Mouse (Mus musculus) kidney, adult 11 months (tissue): ENCODE measurements at regions not wholly inside any gene's neighbourhood (a gene's known extent, or its start where the extent isn't known, plus 50 kb on each side); places are given as distances from the start of the nearest gene placed in this dataset.

Experiments
- DNase-seq: peaks from one replicate; pipeline ENCODE4 v3.0.0; 2022

GRCm38 (mm10) chr7:53854077-53854476, 981.2 kb upstream of the Luzp2 start:
- DNase-seq: no peak

DNA sequence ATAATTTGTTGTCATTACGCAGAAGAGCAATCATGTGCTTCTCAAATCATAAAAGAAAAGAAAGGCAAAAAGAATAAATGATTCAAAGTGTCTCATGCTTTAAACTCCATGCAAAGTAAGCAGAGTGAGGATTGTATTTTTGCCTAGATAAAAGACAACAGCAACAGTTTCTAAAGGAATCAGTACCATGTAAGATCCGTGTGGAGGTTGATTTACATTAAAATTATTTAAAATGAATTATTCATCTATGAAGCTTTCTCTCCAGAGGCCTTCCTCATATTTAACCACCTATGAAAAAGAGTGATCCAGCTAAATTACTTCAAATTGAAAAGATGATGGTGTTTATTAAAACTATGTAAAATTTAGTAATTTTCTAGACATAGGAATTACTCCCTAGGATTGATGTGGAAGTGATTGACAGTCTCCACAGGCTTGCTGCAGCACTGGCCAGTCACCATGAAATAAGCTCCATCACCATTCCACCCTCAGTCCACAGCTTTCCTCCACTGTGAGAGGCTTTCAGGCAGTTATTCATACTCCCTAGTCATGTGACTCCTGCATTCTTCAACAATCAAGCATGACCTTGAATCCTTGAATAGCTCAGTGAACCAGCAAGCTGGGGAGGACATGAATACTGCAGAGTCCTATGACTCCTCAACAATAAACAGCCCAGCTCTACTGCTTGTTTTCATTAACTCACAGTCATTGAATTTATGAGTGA, 962.7 kb upstream of the Luzp2 start:
- DNase-seq: peak; percentile 41

- DNase-seq: no peak
These were observed 922.3 kb upstream of the Luzp2 start for GRCm38 (mm10) chr7:53912992-53913391.

DNA sequence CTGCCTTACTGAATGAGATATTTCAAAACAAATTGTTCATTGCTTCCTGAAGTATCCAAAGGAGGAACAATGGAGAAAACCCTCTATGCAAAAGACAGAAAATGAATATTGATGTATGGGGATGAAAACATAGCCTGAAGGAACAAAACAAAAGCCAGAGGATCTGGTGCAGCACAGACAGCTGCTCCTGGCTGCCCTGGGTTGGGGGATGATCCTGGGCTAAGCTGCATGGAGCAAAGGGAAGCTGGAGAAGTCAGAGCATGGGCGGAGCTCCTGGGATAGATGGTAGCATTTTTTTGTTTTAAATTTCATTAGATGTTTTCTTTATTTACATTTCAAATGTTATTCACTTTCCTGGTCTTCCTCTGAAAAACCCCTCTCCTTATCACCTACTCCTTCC, 879.6 kb upstream of the Luzp2 start:
- no peak for DNase-seq

DNA sequence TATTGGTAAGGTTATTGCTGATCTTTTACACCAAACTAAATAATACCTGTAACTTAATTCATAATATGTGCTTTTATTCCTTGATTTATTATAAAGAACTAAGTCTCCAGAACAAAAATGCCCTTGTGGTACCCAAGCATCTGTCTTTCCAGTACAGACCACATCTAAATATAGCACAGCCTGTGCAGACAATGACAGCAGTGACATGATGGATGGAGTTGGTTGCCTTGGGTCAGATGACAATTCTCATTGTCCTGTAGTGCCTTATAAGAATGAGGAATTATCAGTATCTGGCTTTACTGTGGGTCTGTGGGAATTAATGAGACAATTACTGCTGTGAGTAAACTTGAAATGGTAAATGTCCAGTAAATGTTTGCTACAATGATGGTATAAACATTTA, 859.8 kb upstream of the Luzp2 start:
- DNase-seq: no peak

DNA sequence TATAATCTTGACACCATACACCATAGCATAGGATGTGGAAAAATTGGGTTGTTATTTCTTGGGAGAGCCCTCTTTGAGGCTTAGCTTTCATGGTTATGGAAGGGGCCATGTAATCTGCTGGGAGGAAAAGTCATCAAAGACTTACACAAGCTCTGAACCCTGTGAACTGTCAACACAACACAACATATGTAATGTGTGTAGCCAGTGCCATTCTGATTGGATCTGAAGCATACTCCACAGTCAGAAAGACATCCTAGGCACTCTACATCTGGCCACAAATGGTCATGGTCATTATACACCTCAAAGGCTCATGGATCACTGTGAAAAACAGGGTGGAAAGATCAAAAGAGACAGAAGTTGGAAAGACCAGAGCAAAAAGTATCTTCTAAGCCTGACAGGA, 839.3 kb upstream of the Luzp2 start:
- DNase-seq: no peak

DNA sequence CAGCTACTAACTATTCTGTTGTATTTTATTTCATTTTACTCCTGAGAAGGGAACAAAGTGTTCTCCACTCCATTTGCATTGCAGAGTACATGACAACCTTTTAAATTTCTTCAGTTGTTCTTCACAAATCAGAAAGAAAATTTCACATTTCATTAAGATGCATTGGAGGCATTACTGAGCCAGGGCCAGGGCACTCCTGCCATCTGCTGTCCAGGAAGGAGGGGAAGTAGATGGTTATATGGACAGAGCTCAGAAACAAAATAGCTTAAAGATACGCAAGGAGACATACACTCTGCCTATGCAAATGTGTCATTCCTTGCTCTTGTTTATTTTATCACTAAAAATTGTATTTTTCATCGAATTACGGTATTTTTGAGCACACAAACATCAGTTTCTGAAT, 826.6 kb upstream of the Luzp2 start:
- DNase-seq: no peak
